Mouse (Mus musculus): ENCODE data around the gene Ahcyl2.

The Ahcyl2 gene

DNA sequence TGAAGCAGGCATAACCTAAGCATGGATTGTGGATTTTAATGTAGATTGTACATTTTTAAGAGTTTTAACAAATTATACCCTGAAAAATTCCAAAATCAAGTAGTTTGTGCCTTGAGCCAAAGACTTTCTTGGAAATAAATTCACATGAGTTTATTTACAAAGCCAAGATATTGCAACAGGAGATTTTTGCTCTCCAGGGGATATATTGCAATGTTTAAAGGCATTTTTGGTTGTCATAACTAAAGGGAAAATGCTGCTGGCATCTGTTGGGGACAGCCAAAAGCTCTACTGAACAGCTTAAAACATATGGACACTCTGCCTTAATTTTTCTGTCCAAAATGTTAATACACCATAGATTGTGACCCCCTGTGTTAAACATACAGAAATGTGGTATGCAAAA is 146.3 kb downstream of the Ahcyl2 start:
- DNase-seq: no peak

DNA sequence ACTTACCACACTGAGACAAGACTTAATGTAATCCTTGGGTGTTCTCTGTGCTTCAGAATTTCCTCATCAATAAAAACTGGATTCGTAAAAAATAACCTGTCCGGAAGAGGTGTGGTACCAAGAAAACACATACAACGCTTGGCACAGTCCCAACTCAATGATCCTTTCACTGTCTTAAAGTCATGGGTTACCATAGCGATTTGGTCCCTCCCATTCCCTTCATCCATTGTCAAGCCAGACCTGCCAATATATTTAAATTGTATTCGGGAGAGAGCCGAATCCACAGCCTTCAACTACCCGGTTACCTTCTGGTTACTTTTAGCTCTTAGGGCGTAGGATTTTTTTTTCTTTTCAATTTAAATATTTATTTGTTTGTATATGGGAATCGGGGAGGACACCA is 148.0 kb downstream of the Ahcyl2 start:
- DNase-seq: no peak

DNA sequence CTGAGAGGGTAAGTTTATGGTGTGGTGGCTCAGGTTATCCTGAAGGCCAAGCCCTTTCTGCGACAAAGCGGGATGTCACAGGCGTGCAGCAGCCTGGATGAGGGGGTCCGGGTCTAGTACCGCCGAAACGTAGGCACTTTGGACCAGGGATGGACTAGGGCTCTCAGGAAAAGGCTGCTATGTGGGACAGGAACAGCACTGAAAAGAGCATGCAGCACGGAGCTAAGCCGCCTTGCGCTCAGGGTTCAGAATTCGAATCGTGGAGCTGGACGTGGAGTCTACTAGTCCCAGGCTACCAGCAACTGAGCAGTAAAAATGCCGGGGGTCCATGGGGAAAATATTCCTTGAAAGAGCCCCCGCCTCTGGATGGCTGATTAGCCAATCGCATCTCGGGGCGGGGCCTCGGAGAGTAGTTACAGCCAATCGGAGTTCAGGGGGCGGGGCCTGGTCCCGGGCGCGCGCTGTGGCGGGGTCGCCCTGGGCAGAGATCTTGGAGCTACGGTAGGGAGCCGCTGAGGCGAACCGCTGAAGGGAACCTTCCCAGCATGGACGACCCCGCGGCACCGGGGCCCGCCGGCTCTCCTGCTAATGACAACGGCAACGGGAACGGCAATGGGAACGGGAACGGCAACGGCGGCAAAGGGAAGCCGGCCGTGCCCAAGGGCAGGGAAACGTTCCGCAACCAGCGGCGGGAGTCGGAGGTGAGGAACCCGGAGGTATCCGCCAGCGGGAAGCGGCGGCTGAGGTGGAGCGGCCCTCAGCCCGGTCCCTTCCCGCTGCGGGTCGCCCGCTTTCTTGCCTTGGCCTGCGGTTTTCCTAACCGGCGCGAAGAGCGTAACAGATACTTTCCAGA is 148.9 kb downstream of the Ahcyl2 start, which contains the start of gene Strip2:
TSS of gene Strip2 (plus strand) at position 483 of the 853 bp plus-strand sequence.
- peak; percentile 96 to 97 for DNase-seq

DNA sequence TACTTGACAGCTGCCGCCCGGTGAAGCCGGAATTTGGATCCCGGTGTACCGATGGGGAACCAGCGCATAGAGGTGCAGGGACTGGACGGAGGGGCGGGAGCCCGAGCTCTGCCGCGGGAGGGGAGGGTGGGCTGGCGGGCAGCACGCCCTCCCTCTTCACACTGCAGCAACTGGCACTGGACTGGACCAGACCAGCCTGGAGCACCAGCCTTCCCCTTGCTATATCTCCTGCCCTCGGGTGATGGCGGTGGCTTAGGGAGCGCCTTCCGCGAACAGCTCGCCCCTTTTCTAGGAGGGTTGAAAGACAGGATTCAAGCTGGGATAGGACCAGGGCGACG is 149.5 kb downstream of the Ahcyl2 start:
- peak in 1 of 2 experiments; percentile 46 for DNase-seq

DNA sequence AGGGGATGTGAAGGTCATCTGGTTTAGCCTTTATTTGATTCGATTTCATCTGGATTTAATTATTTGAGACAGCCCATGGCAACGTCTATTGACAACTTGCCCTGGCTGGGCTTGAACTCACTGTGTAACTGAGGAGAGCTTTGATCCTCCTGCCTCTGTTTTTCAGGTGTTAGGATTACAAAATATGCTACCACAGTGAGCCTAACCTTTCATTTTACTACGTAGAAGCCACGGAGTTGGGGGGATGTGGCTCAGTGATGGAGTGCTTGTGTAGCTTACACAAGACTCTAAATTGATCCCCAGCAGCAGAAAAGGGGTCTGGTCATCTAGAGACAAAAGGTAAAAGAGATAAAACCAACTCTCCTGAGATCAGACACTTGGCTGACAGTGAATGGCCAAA is 150.1 kb downstream of the Ahcyl2 start:
- no peak for DNase-seq

DNA sequence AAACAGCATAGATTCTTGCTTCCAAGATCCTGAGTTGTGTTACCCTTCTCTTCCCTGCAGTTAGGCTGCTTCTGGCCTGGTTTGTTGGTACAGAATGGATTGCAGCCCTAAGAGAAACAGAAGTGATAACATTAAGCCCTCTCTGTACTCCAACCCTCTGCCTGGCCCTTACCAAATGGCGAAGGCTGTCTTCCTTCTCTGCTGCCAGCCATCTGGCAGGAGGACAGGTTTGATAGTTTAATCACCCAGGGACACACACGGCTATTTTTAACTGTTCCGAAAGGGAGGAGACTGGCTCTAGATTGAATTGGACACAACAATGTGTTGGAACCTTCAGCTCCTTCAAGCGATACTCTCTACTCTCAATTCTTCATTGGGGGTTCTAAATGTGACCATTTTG is 155.7 kb downstream of the Ahcyl2 start:
- no peak for DNase-seq

DNA sequence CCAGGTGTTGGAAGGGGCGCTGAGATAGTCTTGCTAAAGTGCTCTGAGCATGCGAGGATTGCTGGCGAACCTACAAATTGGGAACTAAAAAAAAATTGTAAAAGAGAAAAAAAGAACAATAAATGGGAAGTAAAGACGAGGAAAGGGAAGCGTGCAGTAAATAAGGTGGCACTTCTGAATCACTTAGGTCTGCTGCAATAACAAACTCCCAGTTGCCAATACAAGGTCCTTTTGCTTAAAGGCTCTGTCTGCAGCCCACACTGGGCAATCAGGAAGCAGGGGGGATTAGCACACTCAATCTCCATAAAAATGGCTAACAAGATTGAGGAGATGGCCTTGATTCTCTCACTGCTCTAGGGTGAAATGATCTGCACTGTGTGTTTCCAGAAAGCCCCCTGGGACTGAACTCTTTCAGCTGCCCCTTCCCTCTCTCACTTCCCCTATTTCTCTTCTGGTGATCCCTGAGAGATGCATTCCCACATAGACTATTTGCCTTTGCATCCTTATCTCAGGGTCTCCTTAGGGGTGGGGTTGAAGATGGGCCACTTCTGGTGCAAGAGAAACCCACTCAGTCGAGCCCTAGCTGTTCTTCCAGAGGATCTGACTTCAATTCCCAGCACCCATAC is 157.9 kb downstream of the Ahcyl2 start:
- DNase-seq: no peak

DNA sequence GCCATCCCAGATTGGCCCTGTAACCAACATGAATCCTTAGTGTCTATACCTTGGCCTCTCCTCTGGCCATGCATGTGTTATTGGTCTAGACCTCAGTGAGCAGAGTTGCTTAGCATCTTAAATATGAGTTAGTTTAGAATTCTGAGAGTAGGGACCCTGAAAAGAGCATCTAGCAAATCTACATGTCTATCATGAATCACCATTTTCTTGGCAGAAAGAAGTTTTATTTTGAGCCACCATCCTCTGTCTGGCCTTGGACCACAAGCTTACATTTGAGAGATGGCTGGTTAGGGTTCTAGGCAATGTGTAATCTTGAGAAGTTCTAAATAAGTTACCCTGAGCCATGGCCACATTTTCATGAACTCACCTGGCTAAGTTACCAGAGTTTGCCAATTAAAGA is 162.3 kb downstream of the Ahcyl2 start:
- DNase-seq: no peak

DNA sequence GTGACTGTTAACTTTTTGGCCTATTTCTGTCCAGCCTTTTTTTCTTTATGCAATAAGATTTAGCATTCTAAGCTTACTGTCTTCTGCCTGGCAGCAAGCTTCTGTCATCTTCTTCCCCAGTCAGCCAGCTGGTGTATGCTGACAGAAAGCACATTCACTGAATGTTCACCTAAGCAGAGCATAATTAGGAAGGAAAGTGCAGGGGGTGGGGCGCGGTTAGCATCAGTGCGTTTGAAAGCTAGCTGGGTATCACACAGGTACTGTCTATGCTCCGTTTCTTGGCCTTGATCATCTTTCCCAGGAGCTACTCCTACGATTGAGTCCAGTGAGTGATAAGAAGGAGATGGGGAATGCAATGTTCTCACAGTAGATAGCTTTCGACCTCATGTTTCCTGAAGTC is 162.9 kb downstream of the Ahcyl2 start:
- no peak for DNase-seq

DNA sequence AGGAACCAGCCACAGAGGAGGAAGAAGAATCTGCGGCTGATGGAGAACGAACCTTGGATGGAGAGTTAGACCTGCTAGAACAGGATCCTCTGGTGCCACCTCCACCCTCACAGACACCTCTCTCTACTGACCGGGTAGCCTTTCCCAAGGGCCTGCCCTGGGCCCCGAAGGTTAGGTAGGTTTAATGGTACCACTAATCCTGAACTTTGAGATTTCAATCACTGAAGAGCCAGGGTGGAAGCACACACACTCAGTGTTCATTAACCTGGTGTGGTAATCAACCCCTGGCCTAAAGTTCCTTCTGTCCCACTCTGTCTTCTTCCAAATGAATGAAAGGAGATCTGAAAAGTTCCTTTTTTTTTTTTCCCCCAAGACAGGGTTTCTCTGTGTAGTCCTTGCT is 163.4 kb downstream of the Ahcyl2 start:
- no peak for DNase-seq

DNA sequence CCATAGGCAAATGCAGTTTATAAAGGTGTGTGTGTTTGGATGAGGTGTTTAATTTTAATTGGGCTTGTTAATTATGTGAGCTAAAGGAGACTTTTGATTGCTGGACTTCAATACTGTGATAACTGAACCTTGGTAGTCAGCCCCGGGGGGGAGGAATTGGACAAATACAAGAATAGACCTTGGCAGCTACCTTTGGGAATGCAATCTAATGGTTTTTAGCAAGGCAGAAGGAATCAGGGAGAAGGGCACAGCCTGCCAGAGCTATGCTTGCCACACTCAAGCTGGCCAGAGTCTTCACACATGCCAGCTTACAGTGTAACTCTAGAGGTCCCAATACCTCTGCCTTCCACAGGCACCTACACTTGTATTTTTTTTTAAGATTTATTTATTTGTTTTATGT is 167.9 kb downstream of the Ahcyl2 start:
- DNase-seq: no peak

DNA sequence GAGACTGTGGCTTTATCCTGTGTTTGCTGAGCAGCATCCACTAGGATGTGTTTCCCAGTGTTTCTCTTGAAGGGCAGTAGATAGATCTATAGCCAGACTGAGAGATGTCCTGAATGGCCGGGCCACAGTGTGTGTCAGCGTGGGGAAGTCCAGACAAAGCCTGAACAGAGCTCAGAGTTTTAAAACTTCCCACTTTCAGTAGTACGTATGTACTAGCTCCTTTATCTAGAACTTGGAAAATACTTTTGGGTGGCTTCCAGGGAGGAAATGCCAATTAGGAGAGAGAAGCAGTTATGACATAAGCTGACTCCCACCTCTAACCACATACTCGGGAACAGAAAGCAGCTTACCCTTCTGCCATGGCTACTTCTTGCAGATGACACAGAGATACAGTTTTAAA is 172.6 kb downstream of the Ahcyl2 start:
- DNase-seq: no peak

DNA sequence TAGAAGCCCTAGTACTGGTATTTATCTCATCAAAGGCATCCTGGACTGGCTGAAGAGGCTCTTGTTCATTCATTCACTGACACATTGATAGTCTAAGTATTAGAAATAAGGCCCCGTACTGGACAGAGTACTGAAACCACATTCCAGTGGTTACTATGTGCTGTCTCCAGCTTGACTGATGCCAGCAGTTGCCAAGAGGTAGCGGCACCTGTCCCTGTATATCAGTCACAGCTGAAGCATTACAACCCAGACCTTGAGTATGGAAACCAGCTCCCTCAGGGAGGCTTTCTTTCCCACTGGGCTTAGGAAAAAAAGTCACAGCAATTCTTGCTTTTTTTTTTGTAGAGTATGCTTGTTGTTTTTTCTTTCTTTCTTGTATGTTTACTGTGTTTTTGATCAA is 173.2 kb downstream of the Ahcyl2 start:
- DNase-seq: no peak

DNA sequence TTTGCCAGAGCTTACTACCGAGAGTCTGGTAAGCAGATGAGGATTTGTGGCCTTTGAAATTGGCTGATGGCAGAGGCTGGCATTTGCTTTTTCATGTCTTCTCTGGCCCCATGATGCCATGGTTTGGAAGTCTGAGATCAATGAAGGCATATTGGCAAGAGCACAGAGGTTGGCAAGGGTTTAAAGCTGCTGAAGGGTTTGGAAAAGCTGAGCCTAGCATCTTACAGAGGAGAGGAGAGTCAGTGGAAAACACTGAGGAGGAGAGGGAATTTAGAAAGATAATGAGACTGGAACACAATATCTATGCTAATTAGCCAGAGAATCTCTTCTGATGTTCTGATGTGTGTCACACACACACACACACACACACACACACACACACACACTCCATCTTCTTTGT is 176.7 kb downstream of the Ahcyl2 start:
- no peak for DNase-seq

DNA sequence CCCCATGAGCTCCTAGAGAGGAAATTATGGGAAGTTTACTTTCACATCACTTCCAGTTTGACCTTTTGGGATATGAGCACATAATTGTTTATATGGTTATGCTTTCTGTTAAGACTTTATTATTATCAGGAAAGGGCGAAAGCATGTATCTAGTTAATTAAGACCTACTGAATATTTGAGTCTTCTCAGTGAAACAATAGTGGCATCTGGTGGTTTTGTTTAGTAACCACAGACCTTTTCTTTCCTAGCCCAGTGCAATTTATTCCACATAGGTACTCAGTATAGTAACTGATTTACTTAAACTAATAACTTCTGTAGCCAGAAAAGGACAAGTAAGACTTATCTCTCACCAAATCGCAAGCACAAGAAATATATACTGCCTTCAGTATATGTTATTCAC is 178.8 kb downstream of the Ahcyl2 start:
- DNase-seq: no peak

DNA sequence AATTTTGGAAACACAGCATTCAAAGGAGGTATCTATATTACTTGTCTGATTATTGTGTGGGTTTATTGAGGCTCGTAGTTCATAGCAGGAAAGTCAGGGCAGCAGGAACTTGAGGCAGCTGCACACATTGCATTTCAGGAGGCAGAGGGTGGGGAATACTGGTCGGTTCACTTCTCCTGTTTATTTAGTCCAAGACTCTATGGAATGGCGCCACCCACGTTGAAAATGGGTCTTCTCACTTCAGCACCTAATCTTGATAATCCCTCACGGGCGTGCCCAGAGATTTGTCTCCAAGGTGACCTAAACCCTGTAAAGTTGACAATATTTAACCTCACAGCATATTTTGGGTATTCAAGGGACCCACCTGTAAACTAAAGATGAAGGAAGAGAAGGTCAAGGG is 180.0 kb downstream of the Ahcyl2 start:
- DNase-seq: peak; percentile 7 to 33

DNA sequence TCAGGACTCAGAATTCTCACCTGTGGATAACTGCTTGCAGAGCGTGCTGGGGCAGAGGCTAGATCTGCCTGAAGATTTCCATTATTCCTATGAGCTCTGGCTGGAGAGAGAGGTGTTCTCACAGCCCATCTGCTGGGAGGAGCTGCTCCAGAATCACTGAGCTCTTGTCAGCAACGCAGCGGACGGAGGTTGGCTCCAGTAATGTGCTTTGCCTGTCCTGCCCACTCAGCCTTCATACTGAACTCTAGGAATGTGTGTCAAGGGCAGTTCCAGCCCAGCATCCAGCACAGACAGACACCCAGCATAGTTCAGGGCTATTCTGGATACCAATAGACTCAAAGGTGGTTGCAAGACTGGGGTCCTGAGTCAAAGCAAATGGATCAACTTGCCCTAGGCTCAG is 188.9 kb downstream of the Ahcyl2 start:
- DNase-seq: no peak

DNA sequence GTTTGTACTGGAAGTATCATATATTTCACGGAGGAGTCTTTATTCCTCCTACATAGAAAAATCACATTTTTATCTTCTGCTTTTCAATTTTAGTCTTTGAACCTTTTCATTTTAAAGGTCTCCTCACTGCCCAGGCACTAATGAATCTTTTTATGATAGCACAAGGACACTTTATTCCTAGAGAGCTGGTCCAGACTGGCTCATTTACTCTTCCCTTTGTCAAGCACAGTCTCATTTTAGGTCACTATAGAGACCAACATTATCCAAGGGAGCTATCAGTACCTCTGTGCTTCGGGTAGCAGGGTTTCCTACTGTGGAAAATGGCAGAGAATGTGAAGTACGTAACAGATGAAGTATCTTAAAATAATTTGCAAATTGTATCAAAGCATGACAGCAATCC is 190.9 kb downstream of the Ahcyl2 start:
- no peak for DNase-seq

DNA sequence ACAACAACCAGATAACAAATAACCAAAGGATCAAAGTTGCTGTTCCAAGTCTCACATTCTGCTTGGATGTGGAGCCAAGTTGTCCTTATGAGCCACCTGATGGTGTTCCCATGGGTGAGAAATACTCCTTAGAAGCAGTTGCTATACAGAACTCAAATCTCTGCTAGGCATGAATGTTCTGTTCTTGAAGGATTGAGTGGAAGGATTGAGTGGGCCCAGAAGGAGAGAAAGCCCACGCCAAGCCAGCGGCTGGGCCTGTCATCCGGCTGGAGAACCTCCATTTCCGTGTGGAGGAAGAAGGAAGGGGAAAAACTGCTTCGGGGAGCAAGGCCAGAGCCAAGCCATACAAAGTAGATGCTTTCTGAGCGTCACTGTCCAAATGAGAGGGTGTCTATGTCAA is 193.3 kb downstream of the Ahcyl2 start:
- no peak for DNase-seq

Data from kidney, postnatal 4 days (tissue).